Mouse (Mus musculus): Measurements from ENCODE around the gene Gm4969. TPM values are rescaled to one million over a fixed set of nuclear protein-coding genes. Genes with fewer than 3 reads are reported as not detected.

Gm4969 gene
- 2.0 TPM in 2 replicates for polyA plus RNA-seq (2015; fragmentation: Nextera tagmentation; extraction: Ambion mirVana)

DNA sequence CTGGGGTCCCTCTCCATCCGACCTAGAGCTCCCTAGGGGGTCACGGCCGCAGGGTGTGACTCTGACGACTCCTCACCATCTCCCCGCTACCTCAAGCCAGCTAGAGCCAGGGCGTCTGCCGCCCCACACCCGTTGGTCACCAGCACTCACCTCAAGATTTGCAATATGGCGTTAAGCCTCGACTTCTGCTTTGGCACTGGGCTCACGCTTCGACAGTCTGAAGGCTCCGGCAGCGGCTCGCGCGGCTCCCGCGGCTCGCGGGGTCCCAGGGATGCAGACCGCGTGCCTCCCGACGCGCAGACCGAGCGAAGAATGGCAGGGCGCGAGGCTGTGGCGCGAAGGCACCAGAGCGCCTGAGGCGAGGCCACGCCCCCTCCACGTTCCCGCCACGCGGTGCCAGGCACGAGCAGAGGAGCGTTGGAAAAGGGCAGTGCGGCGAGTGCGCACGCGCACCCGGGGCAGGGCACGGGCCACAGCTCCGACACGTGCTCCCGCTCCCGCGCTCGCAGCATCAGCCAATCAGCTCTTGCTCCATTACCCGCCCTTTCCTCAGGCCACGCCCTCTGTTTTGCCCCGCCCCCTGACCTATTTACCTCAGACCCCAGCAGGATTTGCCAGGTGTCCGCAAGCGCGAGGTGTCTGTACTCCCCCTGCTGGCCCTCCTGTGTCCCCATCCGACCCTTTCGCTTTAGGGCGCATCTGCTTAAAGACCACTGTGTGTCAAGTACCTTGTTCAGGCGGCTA, at the start of gene Gm4969:
Gm4969 (minus strand) TSS at position 341 of the 744 bp plus-strand sequence.
- Histone ChIP-seq H3K27ac (no peak within 1 kb of the TSS), H3K4me1 (replicated peaks; ENCODE audit: insufficient read depth, low read length) (peaks cover 10% of the 10 kb centered on the region; the same call in 1 of the 2 replicates), H3K9me3 (replicated peaks; ENCODE audit: low read length) (no peaks in the 10 kb centered on the region), H3K36me3 (ENCODE audit: insufficient read depth, low read length) (no peaks in the 10 kb centered on the region), H3K9ac (ENCODE audit: low read depth, low read length) (peak within 1 kb of the TSS; percentile 15; the same call in 1 of the 2 replicates), H3K4me3 (replicated peaks; ENCODE audit: low read depth, low read length) (no peak within 1 kb of the TSS), H3K27me3 (ENCODE audit: insufficient read depth, low read length) (no peaks in the 10 kb centered on the region), H3K4me2 (ENCODE audit: low read length) (peak within 1 kb of the TSS; percentile 44)
- peak; percentile 56 for TF ChIP-seq CTCF (IDR thresholded peaks at IDR 0.05; ENCODE audit: low read depth)
- ATAC-seq (replicated peaks; ENCODE audit: low FRiP score, low read depth) (peak; percentile 68), DNase-seq (ENCODE audit: low spot score) (peak; percentile 59)
- WGBS, result 21% methylated on average over 64 of the region's 64 CpGs

DNA sequence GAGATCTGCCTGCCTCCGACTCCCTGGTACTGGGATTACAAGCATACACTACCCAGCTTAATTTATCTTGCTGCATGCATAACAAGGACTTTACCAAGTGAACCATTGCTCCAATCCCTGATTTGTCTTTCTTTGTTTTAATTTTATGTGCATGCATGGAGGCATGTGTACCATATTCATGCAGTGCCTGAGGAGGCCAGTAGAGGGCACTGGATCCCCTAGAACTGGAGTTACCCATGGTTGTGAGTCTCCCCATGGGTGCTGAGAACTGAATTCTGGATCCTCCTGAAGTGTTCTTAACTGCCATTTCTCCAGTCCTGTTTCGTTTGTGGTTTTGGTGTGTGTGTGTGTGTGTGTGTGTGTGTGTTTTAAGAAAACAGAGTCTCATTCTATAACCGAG, 48.8 kb upstream of the Gm4969 start:
- TF ChIP-seq CTCF (IDR thresholded peaks at IDR 0.05; ENCODE audit: low read depth), result peak; percentile 38; the same call in 1 of the 2 replicates
- Histone ChIP-seq H3K9ac (ENCODE audit: low read depth, low read length) (no peak overlapping the region), H3K9me3 (replicated peaks; ENCODE audit: low read length) (no peaks in the 10 kb centered on the region), H3K4me1 (replicated peaks; ENCODE audit: insufficient read depth, low read length) (peaks cover 26% of the 10 kb centered on the region), H3K27ac (no peak overlapping the region), H3K4me3 (replicated peaks; ENCODE audit: low read depth, low read length) (no peak overlapping the region), H3K36me3 (ENCODE audit: insufficient read depth, low read length) (no peaks in the 10 kb centered on the region), H3K27me3 (ENCODE audit: insufficient read depth, low read length) (no peaks in the 10 kb centered on the region), H3K4me2 (ENCODE audit: low read length) (no peak overlapping the region)
- 82% methylated on average over 3 of the region's 3 CpGs for WGBS
- DNase-seq (ENCODE audit: low spot score), result no peak
- ATAC-seq (replicated peaks; ENCODE audit: low FRiP score, low read depth), result no peak

DNA sequence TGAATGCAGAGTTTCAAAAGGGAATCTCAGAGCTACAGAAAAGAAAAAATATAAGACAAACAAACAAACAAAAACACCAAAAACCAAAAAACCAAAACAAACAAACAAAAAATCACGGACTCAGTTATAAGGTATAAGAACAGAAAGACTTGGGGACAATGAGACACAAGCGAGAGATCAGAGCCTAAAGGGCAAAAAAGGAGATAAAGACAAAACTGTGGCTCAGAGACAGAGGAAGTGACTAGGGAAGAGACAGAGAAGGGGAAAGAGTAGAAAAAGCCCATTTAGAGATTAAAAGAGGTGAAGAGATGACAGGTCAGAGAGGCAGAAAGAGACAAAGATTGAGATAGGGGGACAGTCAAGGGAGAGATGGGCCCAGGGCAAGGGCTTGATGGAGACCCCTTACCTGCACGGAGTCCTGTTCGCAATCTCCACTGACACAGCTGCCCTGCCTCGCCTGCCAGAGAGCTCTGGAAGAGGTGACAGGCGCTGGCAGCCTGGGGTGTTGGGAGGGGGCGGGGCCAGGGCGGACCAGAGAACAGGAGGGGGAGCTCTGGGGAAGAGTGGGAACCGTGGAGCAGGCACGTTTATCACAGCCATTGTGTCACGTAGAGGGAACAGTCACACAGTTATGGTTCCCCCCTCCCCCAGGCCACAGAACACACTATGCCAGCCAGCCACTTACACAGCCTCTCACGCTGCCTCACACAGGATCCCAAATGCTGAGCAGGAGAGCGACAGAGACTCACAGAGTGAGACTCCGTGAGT, 47.7 kb upstream of the Gm4969 start, which contains the start of gene Gipr:
Gipr (minus strand) TSS at position 472 of the 768 bp plus-strand sequence.
- ATAC-seq (replicated peaks; ENCODE audit: low FRiP score, low read depth) (no peak), DNase-seq (ENCODE audit: low spot score) (no peak)
- Histone ChIP-seq H3K27me3 (ENCODE audit: insufficient read depth, low read length) (no peaks in the 10 kb centered on the region), H3K4me1 (replicated peaks; ENCODE audit: insufficient read depth, low read length) (peaks cover 22% of the 10 kb centered on the region), H3K4me3 (replicated peaks; ENCODE audit: low read depth, low read length) (no peak within 1 kb of the TSS), H3K4me2 (ENCODE audit: low read length) (peak within 1 kb of the TSS; percentile 21), H3K9ac (ENCODE audit: low read depth, low read length) (no peak within 1 kb of the TSS), H3K27ac (no peak within 1 kb of the TSS), H3K36me3 (ENCODE audit: insufficient read depth, low read length) (no peaks in the 10 kb centered on the region), H3K9me3 (replicated peaks; ENCODE audit: low read length) (no peaks in the 10 kb centered on the region)
- no peak for TF ChIP-seq CTCF (IDR thresholded peaks at IDR 0.05; ENCODE audit: low read depth)
- WGBS, result 12% methylated on average over 14 of the region's 14 CpGs

DNA sequence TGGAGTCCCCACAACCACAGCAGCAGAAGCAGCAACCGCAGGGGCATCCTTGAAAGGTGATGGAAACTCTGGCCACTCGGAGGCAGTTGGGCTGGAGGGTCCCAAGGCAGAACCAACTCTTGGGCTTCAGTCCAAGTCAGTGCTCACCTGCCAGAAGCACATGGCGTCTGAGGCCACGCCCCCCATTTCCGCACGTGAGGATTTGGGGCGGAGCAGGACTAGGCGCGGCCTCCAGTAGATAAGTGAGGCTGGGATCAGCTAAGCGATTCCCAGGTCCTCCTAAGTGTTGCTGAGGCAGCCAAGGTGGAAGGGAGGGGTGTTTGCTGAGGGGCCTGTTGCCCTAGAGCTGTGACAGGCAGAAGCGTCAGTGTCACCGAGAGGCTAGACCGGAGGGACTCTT, 46.8 kb upstream of the Gm4969 start:
- no peaks in the 10 kb centered on the region for H3K9me3 ChIP-seq (replicated peaks; ENCODE audit: low read length)
- DNase-seq (ENCODE audit: low spot score), result no peak
- H3K27me3 ChIP-seq (ENCODE audit: insufficient read depth, low read length), result no peaks in the 10 kb centered on the region
- no peak for ATAC-seq (replicated peaks; ENCODE audit: low FRiP score, low read depth)
- H3K4me1 ChIP-seq (replicated peaks; ENCODE audit: insufficient read depth, low read length), result peaks cover 22% of the 10 kb centered on the region
- no peak overlapping the region for H3K4me3 ChIP-seq (replicated peaks; ENCODE audit: low read depth, low read length)
- no peak overlapping the region for H3K9ac ChIP-seq (ENCODE audit: low read depth, low read length)
- peak overlapping the region; percentile 21; the same call in 1 of the 2 replicates for H3K4me2 ChIP-seq (ENCODE audit: low read length)
- H3K36me3 ChIP-seq (ENCODE audit: insufficient read depth, low read length), result no peaks in the 10 kb centered on the region
- TF ChIP-seq CTCF (IDR thresholded peaks at IDR 0.05; ENCODE audit: low read depth), result no peak
- H3K27ac ChIP-seq, result no peak overlapping the region
- WGBS, result 2% methylated on average over 13 of the region's 13 CpGs

DNA sequence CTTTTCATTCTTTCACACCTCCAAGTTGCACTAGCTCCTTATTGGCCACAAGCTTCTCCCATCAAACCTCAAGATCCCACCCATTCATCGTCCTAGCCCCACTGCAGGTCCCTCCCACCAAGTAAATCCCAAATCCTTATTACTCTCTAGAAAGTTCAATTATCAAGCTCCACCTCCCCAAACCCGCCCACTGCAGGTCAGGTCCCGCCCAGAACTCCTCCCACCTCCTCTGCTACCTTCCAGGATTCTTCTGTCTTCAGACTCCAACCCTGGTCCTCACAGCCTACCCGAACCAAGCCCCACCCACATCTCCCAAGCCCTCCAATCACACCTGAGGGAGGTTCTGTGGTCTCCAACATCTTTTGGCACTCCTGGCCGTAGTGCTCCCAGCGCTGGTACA, 46.0 kb upstream of the Gm4969 start:
- H3K9me3 ChIP-seq (replicated peaks; ENCODE audit: low read length), result no peaks in the 10 kb centered on the region
- WGBS, result 2% methylated on average over 6 of the region's 6 CpGs
- TF ChIP-seq CTCF (IDR thresholded peaks at IDR 0.05; ENCODE audit: low read depth), result no peak
- H3K4me3 ChIP-seq (replicated peaks; ENCODE audit: low read depth, low read length), result no peak overlapping the region
- H3K4me2 ChIP-seq (ENCODE audit: low read length), result peak overlapping the region; percentile 37
- no peak overlapping the region for H3K27ac ChIP-seq
- ATAC-seq (replicated peaks; ENCODE audit: low FRiP score, low read depth), result peak; percentile 73
- peak; percentile 67 for DNase-seq (ENCODE audit: low spot score)
- peaks cover 25% of the 10 kb centered on the region for H3K4me1 ChIP-seq (replicated peaks; ENCODE audit: insufficient read depth, low read length)
- 0 out of 2 replicates have a peak, but pooled peaks cover 7% of the 10 kb centered on the region for H3K27me3 ChIP-seq (ENCODE audit: insufficient read depth, low read length)
- H3K9ac ChIP-seq (ENCODE audit: low read depth, low read length), result no peak overlapping the region
- no peaks in the 10 kb centered on the region for H3K36me3 ChIP-seq (ENCODE audit: insufficient read depth, low read length)

DNA sequence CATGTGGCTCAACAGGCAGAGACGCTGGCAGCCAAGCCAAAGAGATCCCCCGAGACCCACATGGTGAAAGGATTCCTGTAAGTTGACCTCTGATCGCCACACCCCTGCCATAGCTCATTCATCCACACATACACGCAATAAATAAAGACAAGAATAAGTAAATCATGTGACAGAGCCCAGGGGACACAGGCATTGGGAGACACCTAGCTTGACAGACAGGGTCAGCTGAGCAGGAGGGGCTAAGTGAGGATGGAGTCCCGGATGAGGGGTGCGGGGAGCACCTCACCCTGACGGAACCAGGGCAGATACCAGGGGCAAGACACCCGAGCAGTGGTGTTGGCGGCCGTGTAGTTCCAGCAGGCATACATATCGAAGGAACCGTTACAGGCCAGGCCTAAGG, 45.6 kb upstream of the Gm4969 start:
- no peak overlapping the region for H3K27ac ChIP-seq
- no peak for ATAC-seq (replicated peaks; ENCODE audit: low FRiP score, low read depth)
- no peak overlapping the region for H3K9ac ChIP-seq (ENCODE audit: low read depth, low read length)
- H3K36me3 ChIP-seq (ENCODE audit: insufficient read depth, low read length), result no peaks in the 10 kb centered on the region
- TF ChIP-seq CTCF (IDR thresholded peaks at IDR 0.05; ENCODE audit: low read depth), result no peak
- 0 out of 2 replicates have a peak, but pooled peaks cover 7% of the 10 kb centered on the region for H3K27me3 ChIP-seq (ENCODE audit: insufficient read depth, low read length)
- H3K9me3 ChIP-seq (replicated peaks; ENCODE audit: low read length), result no peaks in the 10 kb centered on the region
- 26% methylated on average over 12 of the region's 12 CpGs for WGBS
- H3K4me3 ChIP-seq (replicated peaks; ENCODE audit: low read depth, low read length), result no peak overlapping the region
- no peak for DNase-seq (ENCODE audit: low spot score)
- 0 out of 2 replicates have a peak overlapping the region, but pooled peaks have one; percentile 37 for H3K4me2 ChIP-seq (ENCODE audit: low read length)
- peaks cover 25% of the 10 kb centered on the region for H3K4me1 ChIP-seq (replicated peaks; ENCODE audit: insufficient read depth, low read length)
